Mouse (Mus musculus) mature B cell (primary cell): ENCODE results near the gene Cd80.
"Not testable (repeated sequence)": the region's sequence is repeated elsewhere in the genome, so short reads cannot be mapped to it uniquely, and the experiment has no call there.

Source experiments
- in situ Hi-C: fragments of 300-500 bp; cut with MboI; formaldehyde crosslinking; loops from 2 replicates; pipeline ENCODE4 v1.14.3; 2019

The Cd80 gene

GRCm38 (mm10) chr16:38472507-38472873 is 17.1 kb downstream of the Cd80 start:
- in situ Hi-C loops, result no loop called here

GRCm38 (mm10) chr16:38473661-38474060 is 18.3 kb downstream of the Cd80 start:
- in situ Hi-C loops, result no loop called here

- in situ Hi-C loops, result no loop called here
These were observed 19.4 kb downstream of the Cd80 start for GRCm38 (mm10) chr16:38474677-38475286.

GRCm38 (mm10) chr16:38475681-38476311 is 20.4 kb downstream of the Cd80 start:
- in situ Hi-C loops, result no loop called here

GRCm38 (mm10) chr16:38476312-38477240 is 21.2 kb downstream of the Cd80 start:
- in situ Hi-C loops, result no loop called here

GRCm38 (mm10) chr16:38477241-38477608 is 21.9 kb downstream of the Cd80 start:
- in situ Hi-C loops, result not testable (repeated sequence)

- in situ Hi-C loops, result no loop called here
These were observed 22.9 kb downstream of the Cd80 start for GRCm38 (mm10) chr16:38478296-38478695.

GRCm38 (mm10) chr16:38481327-38481726 is 26.0 kb downstream of the Cd80 start:
- in situ Hi-C loops, result no loop called here

GRCm38 (mm10) chr16:38482780-38483562 is 27.6 kb downstream of the Cd80 start:
- in situ Hi-C loops, result no loop called here

- in situ Hi-C loops, result no loop called here
These were observed 28.4 kb downstream of the Cd80 start for GRCm38 (mm10) chr16:38483582-38484309.

GRCm38 (mm10) chr16:38492551-38492950 is 37.2 kb downstream of the Cd80 start:
- in situ Hi-C loops, result no loop called here

- in situ Hi-C loops, result no loop called here
These were observed 38.5 kb downstream of the Cd80 start for GRCm38 (mm10) chr16:38493890-38494289.

- in situ Hi-C loops, result no loop called here
These were observed 41.3 kb downstream of the Cd80 start for GRCm38 (mm10) chr16:38496604-38497140.

GRCm38 (mm10) chr16:38502469-38502868 is 47.1 kb downstream of the Cd80 start:
- in situ Hi-C loops, result loop anchor here (10.0 kb wide), 1 partner anchor 158 kb away; the partner anchor contains the start of genes Cox17, Gm21987 and Maats1

GRCm38 (mm10) chr16:38503528-38503927 is 48.2 kb downstream of the Cd80 start:
- in situ Hi-C loops, result loop anchor here (10.0 kb wide), 1 partner anchor 159 kb away; the partner anchor contains the start of genes Cox17, Gm21987 and Maats1

GRCm38 (mm10) chr16:38506041-38506634 is 50.8 kb downstream of the Cd80 start:
- in situ Hi-C loops, result loop anchor here (10.0 kb wide), 1 partner anchor 161 kb away; the partner anchor contains the start of genes Cox17, Gm21987 and Maats1

GRCm38 (mm10) chr16:38510846-38511245 is 55.5 kb downstream of the Cd80 start:
- in situ Hi-C loops, result no loop called here

GRCm38 (mm10) chr16:38519140-38519539 is 63.8 kb downstream of the Cd80 start:
- in situ Hi-C loops, result no loop called here

GRCm38 (mm10) chr16:38521211-38521987 is 66.0 kb downstream of the Cd80 start:
- in situ Hi-C loops, result no loop called here
